Mouse (Mus musculus) liver, adult (tissue): ENCODE measurements around the gene Olfr1283.

Source experiments
- GATA4 ChIP-seq: IDR thresholded peaks from 2 replicates; pipeline ENCODE4 v1.6.1; 2014; ENCODE audit warnings: mild to moderate bottlenecking, low read length; ENCODE audit not compliant: insufficient replicate concordance

The Olfr1283 gene

GRCm38 (mm10) chr2:111366490-111366889 is at the start of gene Olfr1283:
Gene Olfr1283, plus strand, starts transcription at chr2:111366790.
- no peak for TF ChIP-seq GATA4

GRCm38 (mm10) chr2:111326220-111326619 is 40.4 kb upstream of the Olfr1283 start, which contains the start of gene Olfr1281:
Gene Olfr1281, plus strand, starts transcription at chr2:111326520.
- TF ChIP-seq GATA4: no peak

- no peak for TF ChIP-seq GATA4
These were observed 30.6 kb upstream of the Olfr1283 start, which contains the start of gene Olfr1282 for GRCm38 (mm10) chr2:111335976-111336375. Gene Olfr1282, minus strand, starts transcription at chr2:111336076.

GRCm38 (mm10) chr2:111375222-111375621 is 8.6 kb downstream of the Olfr1283 start, which contains the start of gene Olfr1284:
Gene Olfr1284, plus strand, starts transcription at chr2:111375522.
- TF ChIP-seq GATA4: no peak
